Mouse (Mus musculus): ENCODE measurements around the gene Rint1. TPM values are rescaled to one million over a fixed set of nuclear protein-coding genes. Genes with fewer than 3 reads are reported as not detected.
"Not testable (repeated sequence)": the region's sequence is repeated elsewhere in the genome, so short reads cannot be mapped to it uniquely, and the experiment has no call there.

Rint1 gene
- total and polyA plus RNA-seq, 3 experiments = 42.5 to 419 (median 48.8) TPM

DNA sequence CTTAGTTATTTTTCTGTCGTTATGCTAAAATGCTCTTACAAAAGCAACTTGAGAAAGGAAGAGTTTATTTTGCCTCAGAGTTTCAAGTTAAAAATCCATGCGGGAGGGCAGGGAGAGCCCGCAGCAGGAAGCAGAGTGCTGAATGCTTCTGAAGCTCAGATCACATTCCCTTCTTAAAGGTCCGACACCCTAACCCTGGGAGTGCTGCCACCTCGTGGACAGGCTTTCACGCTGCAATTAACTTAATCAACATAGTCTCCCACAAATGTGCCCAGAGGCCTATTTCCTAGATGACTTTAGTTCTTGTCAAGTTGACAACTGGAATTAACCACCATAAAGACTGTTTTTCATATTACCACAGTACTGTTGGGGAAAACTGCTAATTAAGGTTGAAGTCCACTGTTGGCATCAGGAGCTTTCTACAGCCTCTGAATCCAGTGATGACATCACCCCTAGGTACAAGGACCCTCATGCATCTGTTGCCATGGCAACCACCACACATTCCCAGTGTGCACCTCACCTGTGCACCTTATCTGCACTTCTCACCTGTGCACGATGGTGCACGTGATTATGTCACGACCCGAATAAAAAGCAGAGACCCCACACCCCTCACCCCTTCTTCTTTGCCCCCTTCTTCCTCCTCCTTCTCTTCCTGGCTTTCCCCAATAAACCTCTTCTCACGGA, 39.0 kb downstream of the Rint1 start (continued):
- TF ChIP-seq MYC (IDR thresholded peaks at IDR 0.05; ENCODE audit: low read depth, low read length) (peak; percentile 76), JUND (IDR thresholded peaks at IDR 0.05; ENCODE audit: low read depth, low read length) (no peak), POLR2AphosphoS2 (IDR thresholded peaks at IDR 0.05; ENCODE audit: low read length) (no peak), ELF1 (IDR thresholded peaks at IDR 0.05; ENCODE audit: low read depth, low read length) (no peak)

DNA sequence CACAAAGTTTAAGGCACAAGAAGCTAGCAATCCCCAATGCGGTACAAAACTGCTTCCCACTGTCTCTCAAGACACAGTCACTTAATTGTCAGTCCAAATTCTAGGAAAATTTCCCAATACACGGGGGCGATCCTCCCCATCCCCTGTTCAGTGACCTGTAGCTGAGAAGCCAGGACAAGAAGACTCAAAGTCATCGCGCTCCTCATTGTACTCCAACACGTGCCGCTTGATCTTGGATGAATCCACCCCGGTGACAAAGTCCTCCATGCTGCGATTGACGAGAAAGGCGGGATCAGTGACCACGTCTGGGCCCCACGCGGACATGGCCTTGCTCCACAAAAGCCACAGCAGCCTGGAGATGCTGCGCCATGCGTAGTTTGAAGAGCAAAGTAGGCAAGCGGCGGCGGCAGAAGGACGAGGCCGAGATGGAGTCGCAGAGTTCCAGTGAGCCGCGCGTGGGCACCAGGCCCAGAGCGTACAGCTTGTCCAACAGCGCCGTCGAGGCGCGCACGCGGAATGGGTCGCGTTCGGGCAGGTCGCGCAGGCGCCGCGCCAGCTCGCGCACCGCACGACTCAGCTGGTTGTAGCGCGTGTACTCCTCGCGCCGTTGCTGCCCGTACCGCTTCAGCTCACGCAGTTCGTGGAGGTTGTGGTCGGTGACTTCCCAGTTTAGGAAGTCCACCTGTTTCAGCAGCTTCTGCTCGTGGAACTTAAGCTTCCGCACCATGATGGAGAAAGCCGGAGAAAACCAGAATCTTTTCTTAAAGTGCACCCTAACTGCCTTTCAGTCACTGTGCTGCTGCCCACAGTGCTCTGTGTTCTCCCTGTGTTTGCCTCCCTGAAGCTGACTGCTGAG, 43.6 kb downstream of the Rint1 start:
- Histone ChIP-seq H3K27me3 (ENCODE audit: control insufficient read depth in 1 of 2, insufficient read depth in 2 of 2, low read length in 2 of 2) (no peaks in the 10 kb centered on the region), H3K79me2 (ENCODE audit: control insufficient read depth, insufficient read depth, low read length, poor library complexity) (no peaks in the 10 kb centered on the region)
- no peak for TF ChIP-seq MAX (IDR thresholded peaks at IDR 0.05; ENCODE audit: low read length)
- TF ChIP-seq POLR2AphosphoS5 (IDR thresholded peaks at IDR 0.05; ENCODE audit: borderline replicate concordance, low read depth, low read length) = no peak
- TF ChIP-seq CTCF (IDR thresholded peaks at IDR 0.05 in 2 of 3, conservative IDR thresholded peaks at IDR 0.05 in 1 of 3; ENCODE audit: control insufficient read depth in 1 of 3, insufficient read depth in 1 of 3, low read depth in 2 of 3, low read length in 3 of 3, poor library complexity in 1 of 3, severe bottlenecking in 1 of 3) = no peak
- no peak for TF ChIP-seq SMC3 (IDR thresholded peaks at IDR 0.05; ENCODE audit: low read depth, low read length)
- TF ChIP-seq UBTF (IDR thresholded peaks at IDR 0.05; ENCODE audit: borderline replicate concordance, insufficient read depth, low read depth, low read length) = no peak
- no peak for TF ChIP-seq NRF1 (IDR thresholded peaks at IDR 0.05; ENCODE audit: insufficient read depth, low read depth, low read length, poor library complexity, severe bottlenecking)
- TF ChIP-seq CHD1 (IDR thresholded peaks at IDR 0.05; ENCODE audit: low read depth, low read length) = no peak
- TF ChIP-seq ZKSCAN1 (IDR thresholded peaks at IDR 0.05; ENCODE audit: low read depth, low read length) = no peak
- no peak for TF ChIP-seq ZNF384 (IDR thresholded peaks at IDR 0.05; ENCODE audit: low read depth, low read length)
- no peak for TF ChIP-seq TCF12 (IDR thresholded peaks at IDR 0.05; ENCODE audit: low read depth, low read length)
- TF ChIP-seq TAL1 (IDR thresholded peaks at IDR 0.05; ENCODE audit: low read length) = no peak
- TF ChIP-seq USF1 (IDR thresholded peaks at IDR 0.05; ENCODE audit: low read depth, low read length) = no peak
- no peak for TF ChIP-seq ZC3H11A (IDR thresholded peaks at IDR 0.05; ENCODE audit: low read depth, low read length)
- no peak for TF ChIP-seq ZMIZ1 (IDR thresholded peaks at IDR 0.05; ENCODE audit: low read depth, low read length)
- no peak for TF ChIP-seq POLR2A (IDR thresholded peaks at IDR 0.05; ENCODE audit: control insufficient read depth in 1 of 2, insufficient read depth in 1 of 2, low read depth in 1 of 2, low read length in 2 of 2, poor library complexity in 1 of 2)
- no peak for TF ChIP-seq MAZ (IDR thresholded peaks at IDR 0.05; ENCODE audit: low read depth, low read length)
- TF ChIP-seq EP300 (IDR thresholded peaks at IDR 0.05; ENCODE audit: low read depth in 1 of 2, low read length in 2 of 2) = no peak
- no peak for TF ChIP-seq SIN3A (IDR thresholded peaks at IDR 0.05; ENCODE audit: low read length)
- TF ChIP-seq MAFK (IDR thresholded peaks at IDR 0.05; ENCODE audit: borderline replicate concordance, low read depth, low read length) = no peak

DNA sequence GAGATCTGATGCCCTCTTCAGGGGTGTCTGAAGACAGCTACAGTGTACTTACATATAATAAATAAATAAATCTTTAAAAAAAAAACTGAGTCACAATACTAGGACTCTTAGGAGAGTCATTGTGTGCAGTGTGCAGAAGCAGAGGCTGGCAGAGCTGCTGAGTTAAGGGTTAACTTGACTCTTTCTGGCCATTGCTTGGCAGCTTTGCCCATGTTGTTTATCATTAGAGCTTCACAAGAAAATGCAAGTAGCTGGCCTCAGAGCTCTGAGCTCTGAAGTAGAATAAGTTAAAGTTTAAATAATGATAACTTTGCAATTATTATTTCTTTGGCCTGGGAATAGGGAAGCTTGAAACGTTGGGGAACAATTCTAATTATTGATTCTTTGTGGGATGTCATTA, 48.2 kb downstream of the Rint1 start:
- not testable (repeated sequence) for H3K9me3 ChIP-seq (replicated peaks; ENCODE audit: insufficient read depth, low read length); H3K27ac ChIP-seq (ENCODE audit: control insufficient read depth, low read depth, low read length); H3K9ac ChIP-seq (ENCODE audit: control insufficient read depth, low read depth, low read length, poor library complexity, severe bottlenecking); H3K4me3 ChIP-seq (ENCODE audit: control insufficient read depth in 1 of 2, insufficient read depth in 1 of 2, low read depth in 2 of 2, low read length in 2 of 2); H3K4me1 ChIP-seq (ENCODE audit: control insufficient read depth in 1 of 2, insufficient read depth in 2 of 2, low read length in 2 of 2); H3K79me2 ChIP-seq (ENCODE audit: control insufficient read depth, insufficient read depth, low read length, poor library complexity); H3K27me3 ChIP-seq (ENCODE audit: control insufficient read depth in 1 of 2, insufficient read depth in 2 of 2, low read length in 2 of 2)
- peak; percentile 1 for DNase-seq (ENCODE audit: low read depth, low spot score)
- H3K36me3 ChIP-seq (ENCODE audit: control insufficient read depth in 1 of 2, insufficient read depth in 2 of 2, low read length in 2 of 2) = peaks cover 0 to 12% of the 10 kb centered on the region in 2 experiments; a peak in 2 of 4 replicates

More for the DNA sequence above, 43.6 kb downstream of the Rint1 start:
- H3K9ac ChIP-seq (ENCODE audit: control insufficient read depth, low read depth, low read length, poor library complexity, severe bottlenecking) = no peak overlapping the region
- DNase-seq (ENCODE audit: low read depth, low spot score) = no peak
- no peaks in the 10 kb centered on the region for H3K4me1 ChIP-seq (ENCODE audit: control insufficient read depth in 1 of 2, insufficient read depth in 2 of 2, low read length in 2 of 2)
- no peaks in the 10 kb centered on the region for H3K9me3 ChIP-seq (replicated peaks; ENCODE audit: insufficient read depth, low read length)
- H3K4me3 ChIP-seq (ENCODE audit: control insufficient read depth in 1 of 2, insufficient read depth in 1 of 2, low read depth in 2 of 2, low read length in 2 of 2) = no peak overlapping the region
- H3K36me3 ChIP-seq (ENCODE audit: control insufficient read depth in 1 of 2, insufficient read depth in 2 of 2, low read length in 2 of 2) = no peaks in the 10 kb centered on the region
- H3K27ac ChIP-seq (ENCODE audit: control insufficient read depth, low read depth, low read length) = no peak overlapping the region
